Mouse (Mus musculus) embryonic facial prominence, embryonic 13.5 days (tissue): ENCODE results near the gene Dock10. TPM values are rescaled to one million over a fixed set of nuclear protein-coding genes. Genes with fewer than 3 reads are reported as not detected.

Source experiments
- ATAC-seq: fragments of 200-750 bp; cut with Nextera tagmentation; 2 replicates; pipeline ENCODE4 v1.8.0; 2017; ENCODE audit warnings: low read depth; ENCODE audit not compliant: insufficient number of reproducible peaks, insufficient read depth, low FRiP score, low TSS enrichment
- H3K27ac ChIP-seq: fragments of 300-500 bp; sonication (generic); 2 replicates; pipeline ENCODE4 v1.5.1; 2015; ENCODE audit warnings: moderate library complexity, mild to moderate bottlenecking, inconsistent platforms
- H3K27me3 ChIP-seq: fragments of 300-500 bp; sonication (generic); 2 replicates; pipeline ENCODE4 v1.6.1; 2015; ENCODE audit warnings: mild to moderate bottlenecking, inconsistent platforms
- H3K36me3 ChIP-seq: fragments of 300-500 bp; sonication (generic); 2 replicates; pipeline ENCODE4 v1.6.1; 2015; ENCODE audit warnings: mild to moderate bottlenecking, inconsistent platforms
- H3K4me1 ChIP-seq: fragments of 300-500 bp; sonication (generic); 2 replicates; pipeline ENCODE4 v1.6.1; 2015; ENCODE audit warnings: inconsistent platforms
- H3K4me2 ChIP-seq: fragments of 300-500 bp; sonication (generic); 2 replicates; pipeline ENCODE4 v1.6.1; 2015; ENCODE audit warnings: moderate library complexity, mild to moderate bottlenecking, inconsistent platforms
- H3K4me3 ChIP-seq: fragments of 300-500 bp; sonication (generic); 2 replicates; pipeline ENCODE4 v1.5.1; 2015; ENCODE audit warnings: mild to moderate bottlenecking, inconsistent platforms
- H3K9ac ChIP-seq: fragments of 300-500 bp; sonication (generic); 2 replicates; pipeline ENCODE4 v1.6.1; 2015; ENCODE audit warnings: mild to moderate bottlenecking, inconsistent platforms
- H3K9me3 ChIP-seq: fragments of 300-500 bp; sonication (generic); 2 replicates; pipeline ENCODE4 v1.6.1; 2016; ENCODE audit warnings: inconsistent platforms
- WGBS: fragments of 180-500 bp; shearing (Covaris S2); methylation state at CpG from one replicate; pipeline ENCODE4 v1.1.7; 2015; ENCODE audit warnings: mixed read lengths; 5-methylcytosine and 5-hydroxymethylcytosine counted together
- polyA plus RNA-seq: library from polyadenylated mRNA; unstranded; fragments of >200 nt; fragmentation: Nextera tagmentation; extraction: Ambion mirVana; gene quantifications from 2 replicates; pipeline ENCODE4 v1.2.1, GENCODE M21; 2015

The Dock10 gene
- polyA plus RNA-seq, 1 experiment from 2014 or later, result 7.3 TPM

DNA sequence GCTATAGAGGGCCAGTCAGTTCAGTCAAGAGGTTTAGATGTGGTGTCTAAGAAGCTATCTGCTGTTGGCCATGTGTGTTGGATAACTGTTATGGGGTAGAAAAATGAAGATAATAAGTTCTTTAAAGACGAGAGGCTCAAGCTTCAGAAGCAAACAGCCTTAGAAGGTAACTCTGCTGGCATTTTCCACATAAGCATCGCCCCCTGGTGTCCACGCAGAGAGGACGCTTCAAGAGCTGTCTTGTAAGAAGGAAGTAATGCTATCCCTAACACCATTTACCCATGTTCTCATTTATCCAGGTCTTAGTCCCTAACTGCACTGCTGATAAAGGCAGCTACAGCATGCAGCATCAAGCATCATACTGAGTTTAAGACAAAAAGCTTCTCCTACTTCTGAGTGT lies 35.7 kb downstream of the Dock10 start:
- no peak overlapping the region for H3K4me3 ChIP-seq
- peaks cover 5% of the 10 kb centered on the region; the same call in 1 of the 2 replicates for H3K4me1 ChIP-seq
- H3K36me3 ChIP-seq, result no peaks in the 10 kb centered on the region
- no peaks in the 10 kb centered on the region for H3K27me3 ChIP-seq
- H3K4me2 ChIP-seq, result no peak overlapping the region
- no peak overlapping the region for H3K9ac ChIP-seq
- no peak for ATAC-seq
- no peaks in the 10 kb centered on the region for H3K9me3 ChIP-seq
- H3K27ac ChIP-seq, result no peak overlapping the region
- 21% methylated on average over 4 of the region's 4 CpGs for WGBS

DNA sequence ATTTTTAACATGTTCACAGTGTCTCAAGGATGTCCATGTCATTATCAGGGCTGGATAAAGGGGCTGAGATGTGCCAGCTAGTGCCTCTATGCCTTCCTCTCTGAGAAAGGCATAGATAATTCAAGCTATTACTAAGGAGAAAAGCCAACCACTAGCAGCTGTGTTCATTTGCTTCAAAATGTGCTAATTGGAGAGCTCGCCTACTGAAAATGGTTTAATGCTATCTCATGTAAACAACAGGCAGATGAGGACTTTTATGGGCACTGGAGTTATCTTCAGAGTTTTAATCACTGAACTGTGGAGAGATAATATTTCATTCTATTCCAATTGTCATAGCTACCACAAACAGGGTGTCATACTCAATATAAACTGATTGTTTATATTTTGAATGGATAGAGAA lies 36.3 kb downstream of the Dock10 start:
- 80% methylated on average over 1 of the region's 1 CpGs for WGBS
- ATAC-seq, result no peak
- no peak overlapping the region for H3K9ac ChIP-seq
- H3K9me3 ChIP-seq, result no peaks in the 10 kb centered on the region
- no peak overlapping the region for H3K4me2 ChIP-seq
- no peaks in the 10 kb centered on the region for H3K36me3 ChIP-seq
- H3K4me1 ChIP-seq, result peaks cover 5% of the 10 kb centered on the region; the same call in 1 of the 2 replicates
- H3K4me3 ChIP-seq, result no peak overlapping the region
- H3K27me3 ChIP-seq, result no peaks in the 10 kb centered on the region
- H3K27ac ChIP-seq, result no peak overlapping the region

DNA sequence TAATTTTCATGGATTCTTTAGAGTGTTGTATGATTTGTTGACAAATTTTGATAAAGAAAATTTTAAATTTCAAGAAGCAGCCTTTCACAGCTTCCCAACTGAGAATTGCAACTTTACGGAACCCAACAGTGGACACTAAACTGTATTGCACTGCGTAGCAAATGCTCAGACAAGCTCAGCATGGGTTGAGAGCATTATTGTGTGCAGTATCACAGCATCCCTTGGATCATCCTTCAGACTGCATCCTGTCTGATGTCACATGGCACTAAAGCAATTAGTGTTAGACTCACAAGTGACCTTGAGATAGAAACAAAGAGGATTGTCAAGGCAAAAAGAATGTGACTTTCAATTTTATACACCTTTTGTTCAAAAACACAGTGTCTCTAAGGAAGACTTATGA lies 37.1 kb downstream of the Dock10 start:
- no peak overlapping the region for H3K4me2 ChIP-seq
- no peak for ATAC-seq
- no peaks in the 10 kb centered on the region for H3K36me3 ChIP-seq

DNA sequence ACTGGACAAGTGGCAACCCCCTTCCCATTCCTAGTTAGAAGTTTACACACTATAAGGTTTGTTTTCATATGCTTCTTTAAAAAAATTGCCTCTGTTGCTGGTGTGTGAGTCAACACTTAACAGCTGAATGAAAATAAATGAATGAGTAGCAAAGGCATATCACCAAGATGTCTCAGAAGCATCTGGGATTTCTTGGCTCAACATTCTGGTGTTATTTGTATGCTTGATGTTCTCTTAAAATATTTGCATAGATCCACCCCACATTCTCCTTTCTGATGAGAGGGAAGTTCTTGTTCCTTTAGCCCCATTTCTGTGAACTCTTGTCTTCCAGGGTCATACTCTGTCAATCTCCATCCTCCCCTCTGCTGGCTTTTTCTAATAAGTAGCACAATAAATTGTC lies 38.2 kb downstream of the Dock10 start:
- no peaks in the 10 kb centered on the region for H3K27me3 ChIP-seq
- H3K4me3 ChIP-seq, result no peak overlapping the region
- H3K27ac ChIP-seq, result no peak overlapping the region
- no peak for ATAC-seq
- H3K9ac ChIP-seq, result no peak overlapping the region
- H3K4me2 ChIP-seq, result no peak overlapping the region
- H3K36me3 ChIP-seq, result no peaks in the 10 kb centered on the region
- H3K4me1 ChIP-seq, result peaks cover 5% of the 10 kb centered on the region; the same call in 1 of the 2 replicates
- no peaks in the 10 kb centered on the region for H3K9me3 ChIP-seq

More for the DNA sequence above, 37.1 kb downstream of the Dock10 start:
- Histone ChIP-seq H3K4me1 (peaks cover 5% of the 10 kb centered on the region; the same call in 1 of the 2 replicates), H3K9me3 (no peaks in the 10 kb centered on the region), H3K27ac (no peak overlapping the region), H3K27me3 (no peaks in the 10 kb centered on the region), H3K9ac (no peak overlapping the region), H3K4me3 (no peak overlapping the region)
- 95% methylated on average over 2 of the region's 2 CpGs for whole genome bisulfite sequencing

DNA sequence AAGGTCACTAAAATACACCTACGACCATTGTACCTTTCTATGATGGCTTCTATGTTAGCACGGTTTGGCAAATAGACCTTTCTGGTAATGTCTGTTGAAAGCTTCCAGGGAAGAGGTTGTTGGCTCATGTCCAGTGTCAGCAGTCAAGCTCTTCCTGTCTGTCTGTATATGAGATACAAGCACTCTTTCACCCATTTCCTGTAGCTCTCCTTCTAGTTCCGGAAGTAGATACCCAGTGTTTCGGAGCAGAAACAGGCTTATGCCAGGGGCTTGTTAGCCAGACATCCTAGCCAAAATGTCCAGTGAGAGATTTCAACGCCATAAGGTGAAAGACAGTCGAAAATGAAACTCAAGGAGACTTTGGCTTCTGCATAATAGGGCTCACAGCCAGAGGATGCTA lies 38.9 kb downstream of the Dock10 start:
- Histone ChIP-seq H3K9ac (no peak overlapping the region), H3K27me3 (no peaks in the 10 kb centered on the region), H3K4me1 (peaks cover 5% of the 10 kb centered on the region; the same call in 1 of the 2 replicates), H3K4me3 (no peak overlapping the region), H3K27ac (no peak overlapping the region), H3K9me3 (no peaks in the 10 kb centered on the region), H3K4me2 (no peak overlapping the region), H3K36me3 (no peaks in the 10 kb centered on the region)
- WGBS, result 83% methylated on average over 6 of the region's 6 CpGs
- no peak for ATAC-seq

DNA sequence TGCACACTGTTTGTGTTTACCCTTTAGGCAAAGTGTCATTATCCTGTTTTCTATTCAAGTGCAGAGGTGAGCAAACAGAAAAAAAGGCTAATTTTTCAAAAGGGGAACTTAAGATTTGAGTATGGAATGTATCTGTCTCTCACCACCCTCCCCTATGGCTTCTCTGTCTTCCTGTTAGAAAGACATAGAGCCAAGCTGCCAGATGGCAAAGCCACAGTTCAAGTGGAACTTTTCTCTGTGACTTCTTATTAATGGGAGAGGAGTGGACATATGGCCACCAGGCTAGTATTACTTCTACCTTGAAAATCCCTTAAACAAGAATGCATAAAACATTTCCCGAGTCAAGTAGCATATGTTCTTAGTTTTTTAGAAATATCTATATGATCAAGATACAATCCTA lies 39.7 kb downstream of the Dock10 start:
- H3K4me3 ChIP-seq, result no peak overlapping the region
- no peak overlapping the region for H3K4me2 ChIP-seq
- no peak overlapping the region for H3K9ac ChIP-seq
- H3K9me3 ChIP-seq, result no peaks in the 10 kb centered on the region
- no peak for ATAC-seq
- H3K27me3 ChIP-seq, result no peaks in the 10 kb centered on the region
- no peaks in the 10 kb centered on the region for H3K36me3 ChIP-seq
- H3K27ac ChIP-seq, result no peak overlapping the region
- WGBS, result 33% methylated on average over 1 of the region's 1 CpGs
- peaks cover 5% of the 10 kb centered on the region; the same call in 1 of the 2 replicates for H3K4me1 ChIP-seq

DNA sequence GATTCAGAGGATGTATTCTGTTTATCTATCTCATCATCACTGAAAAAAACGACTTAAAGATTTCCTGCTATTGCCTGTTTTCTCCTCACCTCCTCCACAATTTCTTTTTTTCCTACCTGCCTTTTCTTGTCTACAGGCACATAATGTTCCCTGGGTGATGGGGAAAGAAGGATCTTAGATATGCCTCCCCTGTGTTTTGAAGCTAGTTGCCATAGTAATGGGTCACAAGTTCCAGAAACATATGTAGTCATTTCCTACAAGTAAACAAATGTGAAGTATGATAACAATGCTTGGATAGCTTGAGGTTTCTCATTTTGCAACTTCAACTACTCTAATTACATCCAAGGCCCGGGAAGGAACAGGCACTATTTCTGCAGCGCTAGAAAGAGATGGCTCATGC lies 42.4 kb downstream of the Dock10 start:
- no peak overlapping the region for H3K27ac ChIP-seq
- ATAC-seq, result no peak
- H3K4me2 ChIP-seq, result no peak overlapping the region
- H3K4me3 ChIP-seq, result no peak overlapping the region
- no peaks in the 10 kb centered on the region for H3K27me3 ChIP-seq
- H3K36me3 ChIP-seq, result no peaks in the 10 kb centered on the region
- WGBS, result 57% methylated on average over 3 of the region's 3 CpGs
- peaks cover 9% of the 10 kb centered on the region for H3K4me1 ChIP-seq
- no peaks in the 10 kb centered on the region for H3K9me3 ChIP-seq
- no peak overlapping the region for H3K9ac ChIP-seq

DNA sequence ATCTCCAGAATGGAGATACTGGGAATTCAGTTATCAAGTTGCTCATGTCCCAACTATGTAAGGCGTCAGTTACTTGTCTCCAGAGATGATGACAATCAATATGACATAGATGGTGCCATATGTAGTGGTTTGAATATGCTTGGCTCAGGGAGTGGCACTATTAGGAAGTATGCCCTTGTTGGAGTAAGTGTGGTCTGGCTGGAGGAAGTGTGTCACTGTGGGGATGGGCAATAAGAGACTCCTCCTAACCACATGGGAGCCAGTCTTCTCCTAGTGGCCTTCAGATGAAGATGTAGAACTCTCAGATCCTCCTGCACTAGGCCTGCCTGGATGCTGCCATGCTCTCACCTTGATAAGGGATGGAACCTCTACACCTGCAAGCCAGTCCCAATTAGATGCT lies 44.4 kb downstream of the Dock10 start:
- Histone ChIP-seq H3K4me2 (no peak overlapping the region), H3K36me3 (no peaks in the 10 kb centered on the region), H3K9me3 (no peaks in the 10 kb centered on the region), H3K27me3 (no peaks in the 10 kb centered on the region), H3K27ac (no peak overlapping the region), H3K4me1 (peaks cover 24% of the 10 kb centered on the region), H3K4me3 (no peak overlapping the region), H3K9ac (no peak overlapping the region)
- no peak for ATAC-seq
- WGBS, result 93% methylated on average over 1 of the region's 1 CpGs

DNA sequence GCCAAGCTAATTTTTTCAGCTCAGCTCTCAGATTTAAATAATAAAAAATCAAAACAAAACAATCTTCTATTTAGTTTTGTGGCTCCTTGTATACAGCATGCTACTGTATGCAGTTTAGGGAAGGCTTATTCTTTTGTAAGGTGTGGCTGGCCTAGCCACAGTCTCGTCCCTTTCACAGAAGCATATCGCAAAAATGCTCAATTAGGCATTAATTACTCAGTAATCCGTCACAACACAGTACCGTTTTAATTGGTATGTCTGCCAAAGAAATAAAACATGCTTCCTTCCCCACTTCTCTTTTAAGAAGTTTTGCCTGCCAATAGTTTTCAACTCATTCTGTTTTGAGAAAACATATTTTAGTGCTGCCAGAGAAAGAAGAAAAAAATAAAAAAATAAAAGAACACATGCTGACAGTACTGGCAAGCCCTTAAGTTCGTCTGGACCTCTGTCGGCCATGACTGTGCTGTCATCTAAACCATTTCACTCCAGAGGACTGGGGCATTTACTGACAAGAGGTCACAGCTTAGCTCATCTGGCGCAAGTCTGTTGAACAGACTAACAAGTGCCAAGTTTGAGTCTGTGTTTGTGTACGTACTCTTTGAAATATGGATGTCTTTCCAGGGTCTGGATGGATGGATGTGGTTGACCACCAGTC lies 47.6 kb downstream of the Dock10 start:
- H3K4me2 ChIP-seq, result no peak overlapping the region
- ATAC-seq, result no peak
- WGBS, result 54% methylated on average over 8 of the region's 8 CpGs
- H3K9ac ChIP-seq, result no peak overlapping the region
- H3K4me3 ChIP-seq, result no peak overlapping the region
- H3K9me3 ChIP-seq, result no peaks in the 10 kb centered on the region
- no peaks in the 10 kb centered on the region for H3K36me3 ChIP-seq
- H3K4me1 ChIP-seq, result peaks cover 27% of the 10 kb centered on the region
- H3K27me3 ChIP-seq, result no peaks in the 10 kb centered on the region
- no peak overlapping the region for H3K27ac ChIP-seq

DNA sequence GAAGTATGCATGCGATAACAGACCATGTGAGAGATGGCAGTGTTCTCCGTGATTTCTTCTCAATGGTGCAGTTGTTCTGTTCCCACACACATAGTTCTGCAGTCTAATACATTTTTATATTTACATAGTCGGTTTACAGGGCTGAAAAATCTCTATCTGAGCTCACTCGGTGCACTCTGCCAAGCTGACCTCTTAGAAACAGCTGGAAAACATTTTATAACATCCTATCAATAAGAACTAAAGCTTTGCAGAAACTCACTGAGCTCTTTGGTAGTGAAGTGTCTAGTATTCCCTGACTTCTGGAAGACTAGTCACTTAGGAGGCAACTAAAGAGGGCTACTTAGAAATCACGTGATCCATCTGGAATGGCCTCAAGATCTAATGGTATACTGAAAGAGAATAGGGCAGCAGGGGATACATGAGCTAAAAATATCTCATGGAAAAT lies 48.2 kb downstream of the Dock10 start:
- H3K27ac ChIP-seq, result peak overlapping the region; percentile 64; the same call in 1 of the 2 replicates

DNA sequence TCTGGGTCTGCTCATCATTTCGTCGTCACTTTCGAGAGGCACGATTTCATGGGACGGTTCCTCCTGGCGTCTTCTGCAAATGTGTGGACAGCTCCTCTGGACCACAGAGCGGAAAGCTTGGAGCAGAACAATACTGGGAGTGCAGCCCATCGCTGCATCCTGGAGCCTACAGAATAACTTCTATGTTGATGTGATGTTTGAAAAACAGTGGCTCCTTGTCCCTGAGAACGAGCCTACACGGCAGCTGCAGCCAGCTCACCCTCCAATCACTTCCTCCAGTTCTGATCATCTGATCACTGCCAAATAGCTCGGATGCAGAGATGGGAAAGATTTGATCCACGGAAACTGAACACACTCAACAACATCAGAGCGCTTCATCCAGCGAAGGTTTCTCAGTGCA lies 49.0 kb downstream of the Dock10 start:
- Histone ChIP-seq H3K9me3 (no peaks in the 10 kb centered on the region), H3K27me3 (no peaks in the 10 kb centered on the region), H3K4me3 (peak overlapping the region; percentile 10), H3K36me3 (no peaks in the 10 kb centered on the region), H3K27ac (peak overlapping the region; percentile 64; the same call in 1 of the 2 replicates), H3K4me1 (peaks cover 27% of the 10 kb centered on the region), H3K4me2 (peak overlapping the region; percentile 48), H3K9ac (no peak overlapping the region)
- ATAC-seq, result no peak
- WGBS, result 46% methylated on average over 14 of the region's 14 CpGs

More for the DNA sequence above, 48.2 kb downstream of the Dock10 start:
- H3K9me3 ChIP-seq, result no peaks in the 10 kb centered on the region
- H3K4me3 ChIP-seq, result no peak overlapping the region
- H3K4me2 ChIP-seq, result peak overlapping the region; percentile 48
- no peak overlapping the region for H3K9ac ChIP-seq
- no peak for ATAC-seq
- H3K36me3 ChIP-seq, result no peaks in the 10 kb centered on the region
- WGBS, result 39% methylated on average over 5 of the region's 5 CpGs
- no peaks in the 10 kb centered on the region for H3K27me3 ChIP-seq
- H3K4me1 ChIP-seq, result peaks cover 27% of the 10 kb centered on the region

DNA sequence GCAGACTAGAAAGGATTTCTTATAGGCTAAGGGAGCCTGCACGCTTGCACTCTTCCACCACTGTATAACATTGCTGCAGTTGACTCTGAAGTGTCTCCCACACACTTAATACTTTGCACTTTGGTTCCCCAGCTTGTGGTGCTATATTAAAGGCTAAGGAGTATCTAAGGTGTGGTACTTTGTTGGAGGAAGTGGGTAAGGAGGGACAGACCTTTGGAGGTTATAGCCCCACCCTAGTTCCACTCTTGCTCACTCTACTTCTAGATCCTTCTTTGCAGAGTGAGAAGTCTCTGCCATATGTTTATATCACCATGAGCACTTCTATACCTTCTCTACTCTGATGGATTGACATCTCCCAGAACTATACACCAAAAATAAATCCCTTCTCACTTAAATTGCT lies 55.0 kb downstream of the Dock10 start:
- Histone ChIP-seq H3K9ac (no peak overlapping the region), H3K27ac (no peak overlapping the region), H3K9me3 (no peaks in the 10 kb centered on the region), H3K27me3 (no peaks in the 10 kb centered on the region), H3K4me2 (no peak overlapping the region), H3K36me3 (no peaks in the 10 kb centered on the region), H3K4me3 (no peak overlapping the region), H3K4me1 (no peaks in the 10 kb centered on the region)
- ATAC-seq, result no peak
- 97% methylated on average over 1 of the region's 1 CpGs for WGBS
